Mouse (Mus musculus): ENCODE data around the gene Il1f9.
"Not testable (repeated sequence)": the region's sequence is repeated elsewhere in the genome, so short reads cannot be mapped to it uniquely, and the experiment has no call there.

Il1f9 gene

GRCm38 (mm10) chr2:24186176-24186575 lies at the start of gene Il1f9:
Il1f9 (plus strand) TSS chr2:24186476.
- DNase-seq (ENCODE audit: low spot score in 2 of 2), result no peak

GRCm38 (mm10) chr2:24152861-24153260 lies 33.4 kb upstream of the Il1f9 start, which contains the start of gene Il1f8:
Il1f8 (plus strand) TSS chr2:24153161.
- DNase-seq (ENCODE audit: low spot score in 2 of 2), result no peak

- peak; percentile 5 to 39 for DNase-seq (ENCODE audit: low spot score in 2 of 2)
Measured at GRCm38 (mm10) chr2:24181683-24182331, 4.5 kb upstream of the Il1f9 start.

- not testable (repeated sequence) for DNase-seq (ENCODE audit: low spot score in 2 of 2)
Measured at GRCm38 (mm10) chr2:24182423-24183147, 3.7 kb upstream of the Il1f9 start.

GRCm38 (mm10) chr2:24184092-24184491 lies 2.2 kb upstream of the Il1f9 start:
- not testable (repeated sequence) for DNase-seq (ENCODE audit: low spot score in 2 of 2)

GRCm38 (mm10) chr2:24187585-24187984 lies 1.3 kb downstream of the Il1f9 start:
- no peak for DNase-seq (ENCODE audit: low spot score in 2 of 2)

- DNase-seq (ENCODE audit: low spot score in 2 of 2), result no peak
Measured at GRCm38 (mm10) chr2:24188189-24188588, 1.9 kb downstream of the Il1f9 start.

GRCm38 (mm10) chr2:24215118-24215517 lies 28.8 kb downstream of the Il1f9 start, which contains the start of gene Il1f6:
Il1f6 (plus strand) TSS chr2:24215418.
- no peak for DNase-seq (ENCODE audit: low spot score in 2 of 2)

- no peak for DNase-seq (ENCODE audit: low spot score in 2 of 2)
Measured at GRCm38 (mm10) chr2:24227191-24227590, 40.9 kb downstream of the Il1f9 start.
